Mouse (Mus musculus) urinary bladder, adult 18-20 months (tissue): ENCODE measurements around the gene Olfr538.
"Not testable (repeated sequence)": the region's sequence is repeated elsewhere in the genome, so short reads cannot be mapped to it uniquely, and the experiment has no call there.

ENCODE experiments used
- DNase-seq, 2 experiments: peaks; one replicate each; pipeline ENCODE4 v3.0.0; 2022; ENCODE audit warnings: low spot score in 2 of 2, mixed read lengths in 2 of 2

Olfr538 gene

GRCm38 (mm10) chr7:140567586-140567985 lies at the start of gene Olfr538:
Gene Olfr538 (plus strand): TSS chr7:140567886.
- DNase-seq, result no peak

- no peak for DNase-seq
These were observed 27.9 kb upstream of the Olfr538 start for GRCm38 (mm10) chr7:140539746-140540145.

GRCm38 (mm10) chr7:140600969-140601368 lies 33.3 kb downstream of the Olfr538 start, which contains the start of gene Olfr46:
Gene Olfr46 (plus strand): TSS chr7:140601269.
- not testable (repeated sequence) for DNase-seq
